Mouse (Mus musculus): Measurements from ENCODE around the gene Cpne4. TPM values are rescaled to one million over a fixed set of nuclear protein-coding genes. Genes with fewer than 3 reads are reported as not detected.

The Cpne4 gene
- total RNA-seq (2021): under 1 TPM; 0.16 to 0.17 TPM
- long read RNA-seq, experiment 1: 0 reads
- long read RNA-seq, experiment 2: 0 reads

DNA sequence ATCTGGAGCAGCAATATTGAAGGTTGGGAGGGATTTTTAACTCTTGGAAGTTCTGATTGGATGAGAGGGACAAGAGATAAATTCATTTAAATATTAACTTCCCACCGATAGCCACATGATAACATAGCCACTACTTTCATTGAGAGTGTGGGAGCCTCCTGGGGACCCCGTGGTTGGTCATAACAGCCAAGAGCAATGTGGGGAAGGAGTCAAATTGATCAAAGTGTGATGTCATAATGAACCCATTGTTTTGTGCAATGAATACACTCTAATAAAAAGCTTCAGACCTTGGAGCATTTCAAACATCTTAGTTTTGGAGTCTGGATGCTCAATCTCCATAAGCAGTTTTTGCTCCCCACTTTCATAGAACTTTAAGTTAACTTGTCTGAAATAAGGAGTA is at the start of gene Cpne4:
Gene Cpne4, plus strand, starts transcription at position 301 of the 400 bp plus-strand sequence.
- DNase-seq: no peak

DNA sequence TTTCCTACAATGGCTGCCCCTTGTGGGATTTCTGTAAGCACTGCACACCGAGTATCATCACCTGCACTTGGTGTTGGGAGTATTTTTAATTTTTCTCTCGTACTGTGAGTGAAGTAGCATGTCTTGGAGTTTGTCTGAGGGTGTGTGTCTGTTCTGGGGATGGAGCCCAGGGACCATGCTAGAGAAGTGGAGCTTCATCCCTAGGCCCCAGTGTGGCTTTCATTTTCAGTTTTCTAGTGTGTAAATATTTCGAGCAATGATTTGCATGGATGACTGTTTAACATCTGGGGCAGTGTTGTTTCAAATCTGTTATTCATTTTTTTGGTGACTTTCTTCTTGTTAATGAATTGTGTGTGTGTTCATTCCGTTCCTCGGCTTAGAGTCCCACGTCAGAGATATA is 31.9 kb upstream of the Cpne4 start:
- no peak for DNase-seq

DNA sequence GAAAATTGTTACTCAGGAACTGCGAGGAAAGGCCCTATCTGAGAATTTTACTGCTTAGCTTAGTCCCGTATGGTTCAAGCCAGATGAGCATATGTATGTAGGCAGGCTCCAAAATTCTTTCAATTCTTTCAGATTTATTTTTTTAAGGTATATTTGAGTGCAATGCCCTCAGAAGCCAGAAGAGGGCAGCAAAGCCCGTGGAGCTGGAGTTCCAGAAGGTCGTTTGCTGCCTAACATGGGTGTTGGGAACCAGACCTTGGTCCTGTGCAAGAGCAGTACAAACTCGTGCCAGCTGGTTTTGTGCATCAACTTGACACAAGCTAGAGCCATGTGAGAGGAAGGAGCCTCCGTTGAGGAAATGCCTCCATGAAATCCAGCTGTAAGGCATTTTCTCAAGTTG is 11.6 kb upstream of the Cpne4 start:
- no peak for DNase-seq

DNA sequence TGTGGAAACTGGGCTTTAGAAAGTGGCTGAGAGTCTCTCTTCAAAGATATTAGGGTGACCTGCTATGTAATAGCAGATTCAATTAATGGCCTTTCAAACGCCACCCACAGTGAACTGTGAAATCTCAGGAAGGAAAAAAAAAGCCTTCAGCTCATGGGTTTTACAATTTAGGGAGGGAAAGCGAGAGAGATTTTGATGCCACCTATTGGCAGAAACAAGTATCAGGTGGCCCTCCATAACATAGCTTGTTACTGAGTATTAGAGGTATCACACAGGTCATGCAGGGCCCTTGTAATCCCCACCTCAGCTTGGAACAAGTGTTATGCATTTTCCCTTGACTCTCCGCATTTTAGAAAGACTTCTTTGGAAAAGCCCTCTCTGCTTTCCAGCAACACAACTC is 18.7 kb downstream of the Cpne4 start:
- DNase-seq: no peak

DNA sequence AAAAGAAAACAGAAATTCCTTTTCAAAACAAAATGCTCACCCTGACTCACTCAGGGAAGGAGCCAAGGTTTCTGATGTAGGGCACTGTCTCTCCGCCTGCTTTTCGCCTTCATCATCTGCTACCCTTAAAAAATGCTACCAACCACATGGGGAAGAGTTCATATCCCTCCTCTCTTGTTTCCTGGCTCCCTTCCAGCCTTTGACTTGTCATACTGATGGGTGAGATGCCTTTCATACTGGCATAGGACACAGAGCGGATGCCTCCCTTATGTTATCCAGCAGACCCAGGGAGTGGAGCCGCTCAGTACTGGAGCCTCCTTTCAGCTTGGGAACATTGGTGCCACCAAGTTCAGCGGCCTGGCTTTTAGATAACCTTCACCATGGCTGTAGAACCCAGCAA is 19.4 kb downstream of the Cpne4 start:
- no peak for DNase-seq

DNA sequence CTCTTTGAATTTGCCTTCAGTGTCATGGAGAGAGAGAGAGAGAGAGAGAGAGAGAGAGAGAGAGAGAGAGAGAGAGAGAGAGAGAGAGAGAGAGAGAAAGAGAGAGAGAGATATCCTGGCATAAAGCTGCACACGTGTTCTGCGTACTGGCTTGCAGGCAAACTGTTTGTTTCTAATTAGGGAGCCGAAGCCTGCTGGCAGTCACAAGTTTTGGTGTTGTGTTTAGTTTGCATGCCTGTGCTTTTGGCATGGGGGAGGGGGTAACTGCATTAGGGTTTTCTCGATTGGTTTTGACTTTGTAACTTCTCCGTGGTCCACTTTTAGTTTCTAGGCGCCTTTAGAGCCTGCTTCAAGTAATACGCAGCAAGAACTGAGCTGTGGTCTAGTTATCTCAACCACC is 20.0 kb downstream of the Cpne4 start:
- no peak for DNase-seq

DNA sequence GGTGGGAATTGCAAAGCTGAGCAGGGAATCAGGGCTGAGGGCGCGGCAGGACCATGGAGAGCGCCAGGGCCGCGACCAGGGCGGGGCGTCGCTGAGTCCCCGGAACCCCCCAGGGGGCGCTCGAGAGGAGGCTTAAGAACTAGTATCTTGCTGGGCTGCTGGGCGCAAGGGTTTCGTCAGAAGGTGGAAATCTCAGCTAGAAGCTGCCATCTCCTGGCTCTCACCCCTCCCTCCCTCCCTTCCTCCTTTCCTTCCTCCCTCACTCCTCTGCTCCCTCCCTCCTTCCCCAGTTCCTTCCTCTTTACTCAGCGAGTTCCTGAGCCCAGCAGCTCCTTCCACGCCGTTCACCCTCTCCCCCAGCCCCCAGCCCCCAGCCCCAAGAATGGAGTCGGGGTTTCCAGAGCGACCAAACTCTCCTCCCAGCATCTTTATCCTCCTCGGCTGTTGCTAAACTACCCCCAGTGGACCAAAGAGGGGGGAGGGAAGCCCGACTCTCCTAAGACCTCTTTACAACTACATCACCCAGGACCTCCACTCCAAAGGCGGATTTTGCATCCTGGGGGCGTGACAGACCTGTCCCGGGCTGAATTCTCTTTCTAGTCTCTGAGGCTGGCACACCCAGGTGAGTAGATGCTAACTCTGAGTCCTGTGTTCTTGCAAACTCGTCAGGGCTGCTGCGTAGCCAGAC is 22.5 kb downstream of the Cpne4 start:
- peak; percentile 80 to 89 for DNase-seq

DNA sequence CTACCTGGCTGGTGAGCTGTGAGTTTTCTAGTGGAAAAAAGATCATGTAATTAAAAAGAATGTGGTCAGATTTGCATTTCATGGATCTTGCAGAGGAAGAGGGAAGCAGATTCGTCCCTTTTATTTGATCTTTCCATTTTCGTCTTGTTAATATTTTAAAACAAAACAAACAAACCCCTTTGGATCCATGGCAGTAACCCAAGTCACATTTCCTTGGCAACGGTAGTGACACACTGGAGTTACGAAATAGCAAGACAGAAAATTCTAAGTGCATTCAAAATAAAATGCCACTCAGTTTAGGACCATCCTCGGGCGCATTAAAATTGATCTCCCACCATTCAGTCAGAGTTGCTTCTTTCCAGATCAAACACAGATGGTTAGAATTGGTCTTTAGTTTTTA is 25.8 kb downstream of the Cpne4 start:
- DNase-seq: no peak

DNA sequence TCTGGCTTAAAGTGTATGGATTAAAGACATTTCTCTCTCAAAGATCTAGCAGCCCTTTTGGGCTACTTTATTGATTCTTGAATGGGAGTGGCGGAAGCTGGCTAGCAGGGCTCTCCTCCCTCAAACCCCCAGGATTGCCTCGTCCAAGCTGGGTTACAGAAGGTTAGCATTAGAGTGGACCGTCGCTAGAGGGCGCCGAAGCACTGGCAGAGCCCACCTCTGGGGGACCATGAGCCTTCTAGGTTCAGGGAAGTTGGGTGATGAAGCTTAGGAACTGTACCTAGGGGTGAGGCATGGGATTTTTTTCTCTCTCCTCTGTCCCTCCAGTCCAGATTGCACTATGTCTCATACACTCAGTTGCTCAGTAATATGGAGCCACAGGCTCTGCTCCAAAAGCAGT is 27.4 kb downstream of the Cpne4 start:
- DNase-seq: peak; percentile 53 to 75

DNA sequence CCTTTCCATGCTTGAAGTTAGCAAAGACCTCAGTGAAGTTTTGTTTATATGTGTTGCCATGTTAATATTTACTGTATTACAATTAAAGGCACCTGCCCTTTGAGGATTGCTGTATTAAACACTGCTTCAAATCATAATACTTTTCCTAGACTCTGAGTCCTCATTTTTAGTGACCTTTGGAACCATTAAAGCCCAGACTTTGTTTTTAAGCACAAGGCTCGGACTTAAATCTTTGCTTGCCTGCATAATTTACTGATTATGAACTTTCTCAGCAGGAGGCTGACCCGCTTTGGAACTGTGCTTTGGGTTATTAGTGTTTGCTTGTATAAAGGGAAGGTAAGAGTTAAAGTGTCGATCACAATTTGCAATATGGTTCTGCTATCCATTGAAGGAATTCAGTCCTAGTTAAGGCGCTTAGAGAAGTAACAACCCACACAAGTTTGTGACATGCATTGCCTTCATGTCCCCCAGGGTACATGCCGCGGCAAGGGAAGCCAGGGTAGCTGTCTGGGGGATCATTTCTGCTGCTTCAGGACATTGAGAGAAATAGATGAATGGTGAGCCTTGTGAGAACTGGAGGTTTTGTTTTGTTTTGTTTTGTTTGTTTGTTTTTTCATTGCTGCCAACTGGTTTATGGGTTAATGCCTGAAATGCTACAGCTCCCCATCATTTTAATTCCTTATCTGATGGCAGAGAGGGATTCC is 35.0 kb downstream of the Cpne4 start:
- no peak for DNase-seq

DNA sequence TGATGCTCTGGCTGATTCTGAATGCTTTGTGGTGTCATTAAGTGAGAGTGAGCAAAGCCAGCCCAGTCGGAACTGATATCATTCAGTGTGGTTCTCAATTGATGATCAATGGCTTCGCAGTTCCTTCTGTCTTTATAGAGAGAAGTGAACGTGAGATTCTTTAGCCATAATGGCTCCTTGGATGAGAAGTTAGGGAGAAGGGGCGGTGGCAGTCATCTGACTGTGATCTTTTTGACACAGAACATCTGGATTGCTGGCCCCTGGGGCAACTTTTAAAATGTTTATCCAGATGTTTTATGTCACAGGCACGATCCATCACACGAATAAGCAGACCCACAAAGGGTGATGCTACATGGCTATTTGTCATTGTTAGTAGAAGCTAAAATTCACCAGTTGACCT is 35.6 kb downstream of the Cpne4 start:
- DNase-seq: no peak

DNA sequence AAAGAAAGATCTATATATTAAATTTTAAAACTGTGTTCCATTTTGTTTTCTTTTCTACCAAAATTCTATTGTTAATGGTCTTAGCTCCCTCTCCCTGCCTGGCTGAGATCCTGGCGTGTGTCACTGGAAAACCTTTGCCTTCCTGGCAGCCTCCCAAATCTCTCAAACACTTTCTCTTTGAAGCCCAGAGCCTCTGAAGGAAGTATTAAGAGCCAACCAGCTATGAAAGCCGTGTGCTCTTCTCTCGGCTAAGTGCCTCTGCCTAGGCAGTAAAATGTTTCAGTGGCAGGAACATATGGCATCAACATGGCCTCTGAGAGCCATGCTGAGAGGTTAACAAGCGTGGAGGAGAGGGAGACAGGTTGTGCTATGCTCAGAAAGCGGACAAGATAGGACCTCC is 47.5 kb downstream of the Cpne4 start:
- peak in 1 of 2 experiments; percentile 24 for DNase-seq

DNA sequence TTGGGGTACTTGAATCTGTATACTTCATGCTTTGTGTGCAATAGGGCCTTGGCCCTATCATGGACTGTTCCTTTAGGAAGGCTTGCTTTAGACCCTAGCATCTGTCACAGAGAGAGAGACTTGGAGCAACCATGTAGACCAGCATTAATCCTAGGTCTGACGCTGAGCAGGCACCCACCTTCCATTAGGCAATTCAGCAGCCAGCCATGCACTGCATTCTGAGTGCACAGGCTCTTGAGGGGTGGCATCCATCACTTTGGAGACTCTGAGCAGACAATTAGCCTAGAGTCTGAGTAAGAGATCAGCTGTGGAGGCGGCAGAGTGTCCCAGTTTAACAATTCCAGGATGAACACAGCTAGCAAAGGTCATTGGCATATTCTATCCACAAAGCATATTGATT is 47.9 kb downstream of the Cpne4 start:
- no peak for DNase-seq

DNA sequence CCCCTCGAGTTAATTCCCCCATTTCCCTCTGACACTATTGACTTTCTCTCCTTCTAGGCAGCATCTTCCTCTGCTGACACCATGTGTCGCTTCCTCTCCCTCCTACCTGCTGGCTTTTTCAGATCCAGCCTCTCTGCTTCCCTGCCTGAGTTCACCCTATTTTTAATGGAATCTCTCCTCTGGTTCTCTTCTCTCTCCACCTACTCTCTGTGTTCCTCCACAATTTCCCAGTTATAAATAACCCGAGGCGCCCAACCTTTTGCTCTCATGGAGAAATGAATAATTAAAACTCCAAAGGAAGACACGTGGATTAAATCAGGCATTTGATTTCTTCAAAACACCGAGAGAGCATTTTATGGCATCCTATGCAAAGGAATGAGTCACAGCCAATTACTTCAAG is 65.4 kb downstream of the Cpne4 start:
- no peak for DNase-seq

DNA sequence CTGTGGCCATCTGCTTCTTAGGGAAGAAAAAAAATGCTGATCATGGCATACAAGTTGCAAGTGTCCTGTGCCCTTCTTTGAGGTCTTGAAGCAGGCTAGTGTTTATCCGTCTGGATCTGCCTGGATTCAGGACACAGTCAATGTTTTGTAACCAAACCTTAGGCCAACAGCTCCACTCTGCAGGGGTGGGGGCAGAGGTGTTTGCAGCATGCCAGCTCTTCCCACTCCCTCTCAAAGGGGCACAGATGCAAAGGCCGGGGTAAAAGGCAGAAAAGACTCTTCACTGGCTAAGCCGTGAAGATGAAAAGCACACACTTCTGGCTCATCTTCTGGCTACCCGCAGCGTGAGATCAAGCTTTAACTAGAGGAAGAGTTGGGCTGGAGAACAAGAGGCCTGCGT is 69.6 kb downstream of the Cpne4 start:
- DNase-seq: no peak

DNA sequence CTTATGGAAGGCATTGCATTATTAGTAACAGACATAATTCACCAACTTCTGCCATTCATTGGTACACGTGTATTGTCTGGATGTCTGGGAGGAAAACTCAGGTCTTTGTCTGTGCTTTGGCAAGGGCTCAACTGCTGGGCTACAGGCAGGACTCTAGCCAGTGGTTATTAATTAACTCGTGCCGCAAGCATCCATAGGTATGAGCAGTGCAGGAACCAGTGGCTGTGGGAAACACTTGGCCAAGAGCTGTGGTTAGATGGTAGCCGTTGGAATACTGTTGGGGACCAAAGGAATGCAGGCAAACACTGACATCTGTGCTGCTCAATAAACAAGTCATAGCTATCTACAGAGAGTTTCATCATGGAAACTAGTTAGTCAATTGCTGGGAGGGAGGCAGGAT is 76.5 kb downstream of the Cpne4 start:
- no peak for DNase-seq

DNA sequence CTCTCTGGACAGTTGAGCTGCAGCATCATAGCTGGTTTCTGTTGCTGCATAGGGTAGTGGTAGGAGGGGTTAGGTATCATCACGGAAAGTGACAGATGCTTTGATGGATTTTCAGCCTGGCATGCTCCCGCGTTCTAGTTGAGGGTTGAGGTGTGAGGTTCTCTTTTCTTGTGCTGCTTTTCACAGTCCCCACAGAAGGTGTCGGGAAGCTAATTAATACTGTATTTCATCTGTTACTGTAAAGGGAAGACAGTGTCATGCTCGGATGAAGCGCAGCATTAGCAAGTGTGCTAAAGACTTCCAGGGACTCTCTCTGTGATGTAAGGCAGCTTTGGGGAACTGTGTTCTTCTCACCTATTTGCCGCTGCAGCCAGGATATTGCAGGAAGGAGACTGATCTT is 80.7 kb downstream of the Cpne4 start:
- DNase-seq: no peak

DNA sequence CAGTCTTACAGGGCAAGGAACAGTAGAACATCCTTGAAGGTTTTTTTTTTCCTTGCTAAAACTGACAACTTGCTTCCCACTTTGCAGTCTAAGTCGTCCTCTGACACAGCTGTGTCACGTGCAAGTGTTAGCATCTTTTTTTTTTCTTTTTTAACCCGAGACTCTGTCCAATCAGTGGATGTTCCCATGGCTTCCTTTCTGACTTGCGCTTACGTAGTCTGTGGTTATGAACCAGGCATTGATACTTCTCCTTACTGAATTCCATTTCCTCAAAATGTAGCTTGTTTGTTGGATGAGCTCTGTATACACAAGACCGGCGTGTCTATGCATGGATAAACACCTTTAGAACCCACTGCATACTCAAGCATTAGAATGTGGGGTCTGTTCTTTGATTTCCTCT is 82.2 kb downstream of the Cpne4 start:
- DNase-seq: no peak

DNA sequence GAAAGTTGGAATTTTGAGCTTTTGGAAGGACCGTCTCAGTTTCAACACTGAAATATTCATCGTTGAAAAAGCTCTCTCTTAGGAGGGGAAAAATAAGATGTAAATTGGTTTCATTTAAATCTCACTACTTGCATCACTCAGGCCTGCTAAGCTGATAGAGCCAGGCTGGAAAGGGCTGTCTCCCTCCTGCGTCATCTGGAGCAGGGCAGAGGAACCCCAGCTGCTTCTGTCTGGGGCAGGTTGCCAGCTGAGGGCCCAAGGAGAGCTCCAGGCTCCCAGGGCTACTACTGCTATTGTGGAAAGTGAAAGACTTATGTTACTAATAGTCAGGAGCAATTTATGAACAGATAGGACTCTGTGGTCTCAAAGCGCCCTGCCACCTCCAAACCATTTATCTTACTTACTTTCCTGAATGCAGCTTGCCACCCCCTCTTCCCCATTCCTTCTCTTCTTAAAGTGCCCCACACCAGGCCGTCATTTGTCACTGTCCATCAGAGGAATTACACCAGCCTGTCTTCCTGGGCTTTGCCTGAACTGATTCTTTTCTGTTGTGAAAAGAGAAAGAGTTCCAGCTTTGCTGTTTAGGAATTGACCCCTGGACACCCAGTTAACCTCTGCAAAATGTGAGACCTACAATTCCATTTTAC is 99.4 kb downstream of the Cpne4 start:
- DNase-seq: no peak

DNA sequence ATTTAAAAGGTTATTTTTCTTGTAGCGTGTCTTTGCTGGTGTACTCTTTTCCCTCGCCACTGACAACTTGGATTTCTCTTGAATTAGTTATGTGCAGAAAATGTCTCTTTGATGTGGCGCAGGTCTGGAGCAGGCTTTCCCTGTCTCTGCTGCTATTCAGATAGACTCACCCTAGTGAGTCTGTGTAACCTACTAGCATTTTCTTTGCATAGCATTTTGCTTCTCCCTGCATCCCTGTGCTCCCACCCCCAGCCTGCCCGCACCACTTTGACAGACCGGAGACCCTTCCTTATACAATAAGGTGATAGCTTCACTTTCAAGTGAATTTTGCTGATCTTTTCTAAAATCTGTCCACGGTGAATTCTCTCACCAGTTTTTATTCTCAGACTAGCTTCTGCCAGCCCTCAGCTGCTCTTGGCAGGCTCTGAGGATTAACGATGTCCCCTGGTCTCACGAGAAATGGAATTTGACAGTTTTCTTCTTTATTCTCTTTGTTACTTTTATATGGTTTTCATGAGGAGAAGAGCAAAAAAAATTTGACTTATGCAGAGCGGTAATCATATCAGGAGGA is 105.7 kb downstream of the Cpne4 start:
- DNase-seq: no peak

DNA sequence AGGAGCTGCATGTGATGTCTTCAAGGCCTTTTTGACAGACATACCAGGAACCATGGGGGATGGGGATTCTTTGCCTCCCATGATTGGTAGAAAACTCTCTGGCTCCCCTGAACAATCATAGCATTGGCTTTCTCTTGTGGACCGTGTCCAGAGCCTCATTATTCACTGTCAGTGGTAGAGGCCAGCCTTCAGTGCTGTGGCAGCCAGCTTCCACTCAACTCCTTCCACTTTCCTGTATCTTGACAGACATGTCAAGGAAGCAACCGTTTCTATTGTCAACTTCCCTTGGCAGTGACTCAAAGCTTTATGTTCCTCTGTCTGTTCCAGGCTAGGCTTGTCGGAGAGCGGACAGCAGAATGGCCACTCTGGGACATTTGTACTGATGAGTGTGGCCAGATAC is 112.7 kb downstream of the Cpne4 start:
- no peak for DNase-seq

DNA sequence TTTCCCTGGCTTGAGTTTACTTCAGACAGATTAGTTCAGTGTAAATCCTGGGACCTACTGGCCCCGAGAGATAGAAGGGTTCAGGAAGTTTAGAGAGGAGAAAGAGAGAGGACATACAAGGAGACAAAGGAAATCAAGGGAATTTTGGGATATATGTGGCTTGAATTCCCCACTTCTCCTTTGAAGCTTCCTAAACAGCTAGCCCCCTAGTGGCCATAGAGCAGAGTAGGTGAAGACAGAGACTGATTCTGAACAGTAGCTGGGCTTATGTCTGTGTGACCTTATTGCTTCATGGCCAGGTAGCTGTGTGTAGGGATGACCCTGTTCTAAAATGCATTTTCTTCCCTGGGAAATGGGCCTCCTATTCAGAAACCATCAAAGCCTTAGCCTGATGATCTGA is 129.6 kb downstream of the Cpne4 start:
- no peak for DNase-seq

DNA sequence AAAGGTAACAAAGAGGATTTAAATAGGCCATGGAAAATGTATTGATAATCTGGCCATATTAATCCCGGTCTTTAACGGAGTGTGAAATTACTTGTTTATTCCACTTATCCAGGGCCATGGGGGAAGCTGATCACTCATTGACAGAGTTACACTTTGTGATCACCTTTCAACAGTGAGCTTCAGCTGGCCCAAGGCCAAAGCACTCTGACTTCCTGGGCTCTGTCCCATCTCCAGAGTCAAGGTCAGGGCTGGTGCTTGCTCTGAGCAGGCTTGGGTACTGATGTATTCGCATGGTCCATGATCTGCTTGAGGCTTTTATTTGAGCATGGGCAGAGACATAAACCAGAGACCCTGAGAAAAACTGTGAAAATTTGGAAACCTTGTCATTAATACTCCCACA is 131.5 kb downstream of the Cpne4 start:
- peak; percentile 5 to 29 for DNase-seq

Data from adrenal gland, postnatal 36 days (tissue).